Mouse (Mus musculus) bone marrow, adult 2 months (tissue): ENCODE results near the gene Nxn.

Source experiments
- CTCF ChIP-seq: fragments of 200-500 bp; IDR thresholded peaks from 2 replicates; pipeline ENCODE4 v1.5.1; 2011; ENCODE audit warnings: low read length, control low read depth; ENCODE audit not compliant: control insufficient read depth, insufficient read depth
- POLR2A ChIP-seq: fragments of 200-500 bp; IDR thresholded peaks from 2 replicates; pipeline ENCODE4 v1.6.1; 2011; ENCODE audit warnings: low read depth, mild to moderate bottlenecking, control low read depth, low read length, borderline replicate concordance; ENCODE audit not compliant: control insufficient read depth

DNA sequence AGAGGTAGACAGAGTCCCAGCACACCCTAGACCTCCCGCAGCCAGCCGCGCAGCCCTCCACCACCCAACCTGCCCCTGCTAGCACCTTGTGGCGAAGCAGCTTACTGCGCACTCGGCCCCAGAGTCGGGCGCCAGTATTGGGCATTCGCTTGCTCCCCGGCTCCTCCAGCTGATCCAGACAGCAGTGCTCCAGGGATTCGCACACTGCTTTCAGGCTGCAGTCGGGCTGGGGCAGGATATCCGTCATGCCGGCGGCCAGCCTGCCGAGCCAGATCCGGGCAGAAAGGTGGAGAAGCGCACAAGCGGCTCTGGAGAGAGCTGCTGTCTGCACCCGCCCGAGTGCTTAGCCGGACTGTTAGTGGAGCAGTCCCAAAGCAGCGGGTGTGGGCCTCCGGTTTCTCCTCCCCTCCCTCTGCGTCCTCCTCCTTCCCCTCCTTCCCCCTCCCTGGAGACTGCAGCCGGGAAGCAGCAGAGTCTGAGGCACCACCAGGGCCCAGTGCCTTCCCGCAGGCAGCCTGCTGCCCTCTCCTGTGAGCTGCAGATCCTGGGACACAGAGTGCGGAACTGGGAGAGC, 38.0 kb upstream of the Nxn start:
- TF ChIP-seq CTCF: no peak
- TF ChIP-seq POLR2A: no peak
